35 mouse cellular contexts compared by ENCODE assay signal in genomic region chr8:103922746-103923145, GRCm38 (mm10).
"Had no signal": no experiment of that assay in that cellular context is flagged by ENCODE, and none has a peak within 500 bp of the region (broad histone marks: within the 10 kb centered on the region; RNA-seq: fewer than 3 reads in every experiment).

No protein-coding gene starts in this region.

- H3K27me3 ChIP-seq: heart, embryonic 12.5 days; heart, embryonic 13.5 days; heart, embryonic 15.5 days; hindbrain, embryonic 12.5 days; hindbrain, embryonic 13.5 days; hindbrain, embryonic 15.5 days; intestine, embryonic 15.5 days; kidney, embryonic 15.5 days had no signal

- H3K27ac ChIP-seq: heart, embryonic 10.5 days; heart, embryonic 13.5 days; heart, embryonic 15.5 days; hindbrain, embryonic 10.5 days; hindbrain, embryonic 12.5 days; hindbrain, embryonic 13.5 days; hindbrain, embryonic 14.5 days; hindbrain, embryonic 15.5 days; hindbrain, postnatal 0 days; intestine, embryonic 15.5 days; kidney, embryonic 15.5 days; kidney, postnatal 0 days; layer of hippocampus, adult 2 months had no signal

- DNase-seq: heart, postnatal 10 days; heart, postnatal 14 days; heart, postnatal 36 days; heart, postnatal 4 days; kidney, adult 11 months; kidney, adult 18-20 months; kidney, adult 2 months; kidney, adult 8-10 months; kidney, adult 9 months; kidney, postnatal 10 days; kidney, postnatal 14 days; kidney, postnatal 25 days; kidney, postnatal 36 days; kidney, postnatal 4 days; layer of hippocampus, adult 9-11 months; layer of hippocampus, postnatal 36 days had no signal

- ATAC-seq: hindbrain, embryonic 16.5 days; hindbrain, postnatal 0 days; inflammation-experienced regulatory T-cells, adult 6 months; intestine, embryonic 15.5 days; intestine, embryonic 16.5 days; intestine, postnatal 0 days had no signal

- H3K9me3 ChIP-seq: heart, embryonic 10.5 days; heart, embryonic 12.5 days; heart, embryonic 13.5 days; heart, embryonic 15.5 days; hindbrain, embryonic 10.5 days; hindbrain, embryonic 12.5 days; hindbrain, embryonic 13.5 days; hindbrain, embryonic 15.5 days; intestine, embryonic 15.5 days; kidney, embryonic 15.5 days had no signal

- H3K4me2 ChIP-seq: heart, embryonic 11.5 days; heart, embryonic 12.5 days; heart, embryonic 13.5 days; heart, embryonic 15.5 days; hindbrain, embryonic 12.5 days; hindbrain, embryonic 13.5 days; hindbrain, embryonic 14.5 days; hindbrain, embryonic 15.5 days; intestine, embryonic 15.5 days; kidney, embryonic 15.5 days had no signal

- H3K9ac ChIP-seq: heart, embryonic 12.5 days; heart, embryonic 13.5 days; heart, embryonic 15.5 days; hindbrain, embryonic 12.5 days; hindbrain, embryonic 13.5 days; hindbrain, embryonic 14.5 days; hindbrain, embryonic 15.5 days; intestine, embryonic 15.5 days; kidney, embryonic 15.5 days had no signal

- H3K4me3 ChIP-seq: heart, embryonic 10.5 days; heart, embryonic 12.5 days; heart, embryonic 13.5 days; heart, embryonic 15.5 days; hindbrain, embryonic 10.5 days; hindbrain, embryonic 12.5 days; hindbrain, embryonic 13.5 days; hindbrain, embryonic 15.5 days; intestine, embryonic 15.5 days; kidney, embryonic 15.5 days; layer of hippocampus, adult 2 months had no signal

- H3K4me1 ChIP-seq: heart, embryonic 10.5 days; heart, embryonic 12.5 days; heart, embryonic 13.5 days; heart, embryonic 15.5 days; hindbrain, embryonic 10.5 days; hindbrain, embryonic 12.5 days; hindbrain, embryonic 13.5 days; hindbrain, embryonic 15.5 days; intestine, embryonic 15.5 days; kidney, embryonic 15.5 days had no signal

- H3K36me3 ChIP-seq: heart, embryonic 10.5 days; heart, embryonic 12.5 days; heart, embryonic 13.5 days; heart, embryonic 15.5 days; hindbrain, embryonic 10.5 days; hindbrain, embryonic 12.5 days; hindbrain, embryonic 13.5 days; hindbrain, embryonic 15.5 days; intestine, embryonic 15.5 days; kidney, embryonic 15.5 days had no signal
